Mouse (Mus musculus): ENCODE data around the gene Mrpl38. TPM values are rescaled to one million over a fixed set of nuclear protein-coding genes. Genes with fewer than 3 reads are reported as not detected.
"Not testable (repeated sequence)": the region's sequence is repeated elsewhere in the genome, so short reads cannot be mapped to it uniquely, and the experiment has no call there.

Gene Mrpl38
- polyA plus RNA-seq, 1 experiment from 2014 or later: 102 TPM

DNA sequence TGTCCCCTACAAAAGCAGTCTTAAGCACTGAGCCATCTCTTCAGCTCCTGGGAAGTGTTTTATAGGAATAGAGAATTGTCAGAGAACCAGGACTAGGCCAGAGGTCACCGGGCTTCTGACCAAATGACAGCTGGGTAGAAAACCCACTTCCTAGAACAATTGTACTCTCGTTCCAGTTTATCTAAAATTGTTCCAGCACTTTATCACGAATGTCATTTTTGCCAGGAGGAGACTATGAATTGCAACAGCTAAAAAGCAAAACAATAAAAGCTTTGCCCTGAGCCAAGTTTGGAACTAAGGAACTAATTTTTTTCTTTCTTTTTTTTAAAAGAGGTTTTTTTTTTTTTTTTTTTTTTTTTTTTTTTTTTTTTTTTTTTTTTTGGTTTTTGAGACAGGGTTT, 43.1 kb downstream of the Mrpl38 start:
- DNase-seq (ENCODE audit: low spot score) (no peak), ATAC-seq (ENCODE audit: insufficient read depth, low FRiP score, low TSS enrichment) (no peak)
- Histone ChIP-seq H3K27ac (ENCODE audit: low read depth, low read length) (no peak overlapping the region), H3K9ac (ENCODE audit: low read length) (no peak overlapping the region), H3K4me2 (ENCODE audit: low read depth) (no peak overlapping the region), H3K4me1 (ENCODE audit: control insufficient read depth, insufficient read depth, low read length) (no peaks in the 10 kb centered on the region), H3K36me3 (ENCODE audit: control insufficient read depth, insufficient read depth, low read length) (no peaks in the 10 kb centered on the region), H3K9me3 (ENCODE audit: control insufficient read depth, low read length) (no peaks in the 10 kb centered on the region), H3K4me3 (ENCODE audit: low read depth, low read length) (no peak overlapping the region), H3K27me3 (ENCODE audit: control insufficient read depth, insufficient read depth, low read length) (no peaks in the 10 kb centered on the region)
- 86% methylated on average over 3 of the region's 3 CpGs for WGBS

- Histone ChIP-seq H3K4me1 (ENCODE audit: control insufficient read depth, insufficient read depth, low read length) (no peaks in the 10 kb centered on the region), H3K9me3 (ENCODE audit: control insufficient read depth, low read length) (no peaks in the 10 kb centered on the region), H3K4me3 (ENCODE audit: low read depth, low read length) (no peak overlapping the region), H3K4me2 (ENCODE audit: low read depth) (no peak overlapping the region), H3K9ac (ENCODE audit: low read length) (no peak overlapping the region), H3K36me3 (ENCODE audit: control insufficient read depth, insufficient read depth, low read length) (no peaks in the 10 kb centered on the region), H3K27ac (ENCODE audit: low read depth, low read length) (no peak overlapping the region), H3K27me3 (ENCODE audit: control insufficient read depth, insufficient read depth, low read length) (no peaks in the 10 kb centered on the region)
- 70% methylated on average over 16 of the region's 16 CpGs for WGBS
- no peak for DNase-seq (ENCODE audit: low spot score)
- no peak for ATAC-seq (ENCODE audit: insufficient read depth, low FRiP score, low TSS enrichment)
Measured at GRCm38 (mm10) chr11:116093771-116094565, 44.7 kb downstream of the Mrpl38 start.

DNA sequence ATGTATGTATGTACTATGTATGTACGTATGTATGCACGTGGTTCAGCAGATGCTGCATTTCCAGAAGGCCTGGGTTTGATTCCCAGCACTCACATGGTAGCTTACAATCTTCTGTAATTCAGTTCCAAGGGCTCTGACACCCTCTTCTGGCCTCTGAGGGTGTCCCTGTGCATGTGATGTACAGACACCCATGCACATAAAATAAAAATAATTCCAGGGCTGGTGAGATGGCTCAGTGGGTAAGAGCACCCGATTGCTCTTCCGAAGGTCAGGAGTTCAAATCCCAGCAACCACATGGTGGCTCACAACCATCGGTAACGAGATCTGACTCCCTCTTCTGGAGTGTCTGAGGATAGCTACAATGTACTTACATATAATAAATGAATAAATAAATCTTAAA, 45.7 kb downstream of the Mrpl38 start:
- H3K4me3 ChIP-seq (ENCODE audit: low read depth, low read length); H3K36me3 ChIP-seq (ENCODE audit: control insufficient read depth, insufficient read depth, low read length); H3K27ac ChIP-seq (ENCODE audit: low read depth, low read length); H3K9me3 ChIP-seq (ENCODE audit: control insufficient read depth, low read length); H3K4me2 ChIP-seq (ENCODE audit: low read depth); H3K4me1 ChIP-seq (ENCODE audit: control insufficient read depth, insufficient read depth, low read length); ATAC-seq (ENCODE audit: insufficient read depth, low FRiP score, low TSS enrichment); H3K9ac ChIP-seq (ENCODE audit: low read length); DNase-seq (ENCODE audit: low spot score); H3K27me3 ChIP-seq (ENCODE audit: control insufficient read depth, insufficient read depth, low read length): not testable (repeated sequence)
- whole genome bisulfite sequencing: 87% methylated on average over 6 of the region's 6 CpGs

- no peak for DNase-seq (ENCODE audit: low spot score)
- Histone ChIP-seq H3K27me3 (ENCODE audit: control insufficient read depth, insufficient read depth, low read length) (no peaks in the 10 kb centered on the region), H3K9me3 (ENCODE audit: control insufficient read depth, low read length) (no peaks in the 10 kb centered on the region), H3K4me2 (ENCODE audit: low read depth) (no peak overlapping the region), H3K27ac (ENCODE audit: low read depth, low read length) (no peak overlapping the region), H3K4me3 (ENCODE audit: low read depth, low read length) (no peak overlapping the region), H3K36me3 (ENCODE audit: control insufficient read depth, insufficient read depth, low read length) (no peaks in the 10 kb centered on the region), H3K4me1 (ENCODE audit: control insufficient read depth, insufficient read depth, low read length) (no peaks in the 10 kb centered on the region), H3K9ac (ENCODE audit: low read length) (no peak overlapping the region)
- no peak for ATAC-seq (ENCODE audit: insufficient read depth, low FRiP score, low TSS enrichment)
- 85% methylated on average over 6 of the region's 6 CpGs for WGBS
Measured at GRCm38 (mm10) chr11:116091591-116091990, 47.1 kb downstream of the Mrpl38 start.

GRCm38 (mm10) chr11:116089545-116089944, 49.1 kb downstream of the Mrpl38 start:
- Histone ChIP-seq H3K4me2 (ENCODE audit: low read depth) (no peak overlapping the region), H3K4me1 (ENCODE audit: control insufficient read depth, insufficient read depth, low read length) (peaks cover 6% of the 10 kb centered on the region; the same call in 1 of the 2 replicates), H3K36me3 (ENCODE audit: control insufficient read depth, insufficient read depth, low read length) (no peaks in the 10 kb centered on the region), H3K9me3 (ENCODE audit: control insufficient read depth, low read length) (no peaks in the 10 kb centered on the region), H3K27me3 (ENCODE audit: control insufficient read depth, insufficient read depth, low read length) (no peaks in the 10 kb centered on the region), H3K9ac (ENCODE audit: low read length) (no peak overlapping the region), H3K4me3 (ENCODE audit: low read depth, low read length) (no peak overlapping the region), H3K27ac (ENCODE audit: low read depth, low read length) (no peak overlapping the region)
- WGBS: 91% methylated on average over 6 of the region's 6 CpGs
- DNase-seq (ENCODE audit: low spot score): no peak
- no peak for ATAC-seq (ENCODE audit: insufficient read depth, low FRiP score, low TSS enrichment)

DNA sequence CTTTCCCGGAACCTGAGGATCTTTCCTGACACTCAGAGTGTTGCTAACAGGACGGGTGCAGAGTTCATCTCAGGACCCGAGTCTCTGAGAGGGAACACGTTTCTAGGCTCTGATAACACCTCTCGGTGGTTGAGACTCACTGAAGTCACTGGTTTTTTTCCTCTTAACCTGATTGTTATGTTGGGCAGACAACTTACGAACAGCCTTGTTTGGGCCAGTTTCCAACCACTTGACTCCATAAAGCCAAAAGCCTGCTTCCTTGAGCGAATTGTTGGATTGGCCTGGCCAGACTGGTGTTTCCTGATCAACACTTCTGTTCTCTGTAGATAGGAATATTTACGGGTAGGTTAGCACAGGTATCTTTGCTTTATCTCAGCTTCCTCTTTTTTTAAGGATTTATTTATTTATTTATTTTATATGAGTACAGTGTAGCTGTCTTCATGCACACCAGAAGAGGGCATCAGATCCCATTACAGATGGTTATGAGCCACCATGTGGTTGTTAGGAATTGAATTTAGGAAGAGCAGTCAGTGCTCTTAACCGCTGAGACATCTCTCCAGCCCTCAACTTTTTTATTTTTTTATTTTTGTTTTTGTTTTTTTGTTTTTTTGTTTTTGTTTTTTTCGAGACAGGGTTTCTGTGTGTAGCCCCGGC, 49.8 kb downstream of the Mrpl38 start:
- no peaks in the 10 kb centered on the region for H3K36me3 ChIP-seq (ENCODE audit: control insufficient read depth, insufficient read depth, low read length)
- H3K4me1 ChIP-seq (ENCODE audit: control insufficient read depth, insufficient read depth, low read length): peaks cover 6% of the 10 kb centered on the region; the same call in 1 of the 2 replicates
- H3K27ac ChIP-seq (ENCODE audit: low read depth, low read length): no peak overlapping the region
- H3K27me3 ChIP-seq (ENCODE audit: control insufficient read depth, insufficient read depth, low read length): no peaks in the 10 kb centered on the region
- DNase-seq (ENCODE audit: low spot score) (no peak), ATAC-seq (ENCODE audit: insufficient read depth, low FRiP score, low TSS enrichment) (no peak)
- no peaks in the 10 kb centered on the region for H3K9me3 ChIP-seq (ENCODE audit: control insufficient read depth, low read length)
- H3K4me3 ChIP-seq (ENCODE audit: low read depth, low read length): no peak overlapping the region
- H3K9ac ChIP-seq (ENCODE audit: low read length): no peak overlapping the region
- 90% methylated on average over 11 of the region's 11 CpGs for WGBS
- H3K4me2 ChIP-seq (ENCODE audit: low read depth): no peak overlapping the region

DNA sequence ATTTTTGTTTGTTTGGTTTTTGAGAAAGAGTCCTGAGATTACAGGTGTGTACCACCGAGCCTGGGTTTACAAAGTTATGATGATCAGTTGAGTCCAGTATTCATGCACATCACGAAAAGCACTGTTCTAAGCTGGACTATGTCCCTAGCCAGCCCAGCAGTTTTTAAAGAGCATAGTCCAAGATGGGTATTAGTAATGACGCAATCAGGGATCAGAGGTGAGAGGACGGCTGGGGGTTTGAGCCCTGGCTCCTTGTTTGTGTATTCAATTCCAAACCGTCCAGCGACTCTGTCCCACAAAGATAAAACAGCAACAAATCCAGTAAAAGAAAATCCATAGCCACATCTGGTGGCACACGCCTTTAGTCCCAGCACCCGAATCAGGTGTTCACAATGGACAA, 50.5 kb downstream of the Mrpl38 start:
- no peaks in the 10 kb centered on the region for H3K9me3 ChIP-seq (ENCODE audit: control insufficient read depth, low read length)
- 91% methylated on average over 8 of the region's 8 CpGs for WGBS
- H3K9ac ChIP-seq (ENCODE audit: low read length): no peak overlapping the region
- 0 out of 2 replicates have a peak, but pooled peaks cover 3% of the 10 kb centered on the region for H3K36me3 ChIP-seq (ENCODE audit: control insufficient read depth, insufficient read depth, low read length)
- H3K4me1 ChIP-seq (ENCODE audit: control insufficient read depth, insufficient read depth, low read length): peaks cover 6% of the 10 kb centered on the region; the same call in 1 of the 2 replicates
- ATAC-seq (ENCODE audit: insufficient read depth, low FRiP score, low TSS enrichment) (no peak), DNase-seq (ENCODE audit: low spot score) (no peak)
- no peaks in the 10 kb centered on the region for H3K27me3 ChIP-seq (ENCODE audit: control insufficient read depth, insufficient read depth, low read length)
- H3K4me3 ChIP-seq (ENCODE audit: low read depth, low read length): no peak overlapping the region
- no peak overlapping the region for H3K27ac ChIP-seq (ENCODE audit: low read depth, low read length)
- H3K4me2 ChIP-seq (ENCODE audit: low read depth): no peak overlapping the region

GRCm38 (mm10) chr11:116087194-116088130, 51.2 kb downstream of the Mrpl38 start:
- Histone ChIP-seq H3K9me3 (ENCODE audit: control insufficient read depth, low read length) (no peaks in the 10 kb centered on the region), H3K36me3 (ENCODE audit: control insufficient read depth, insufficient read depth, low read length) (peaks cover 6% of the 10 kb centered on the region; the same call in 1 of the 2 replicates), H3K9ac (ENCODE audit: low read length) (peak overlapping the region; percentile 43), H3K27ac (ENCODE audit: low read depth, low read length) (no peak overlapping the region), H3K4me2 (ENCODE audit: low read depth) (peak overlapping the region; percentile 53), H3K4me3 (ENCODE audit: low read depth, low read length) (peak overlapping the region; percentile 36), H3K27me3 (ENCODE audit: control insufficient read depth, insufficient read depth, low read length) (no peaks in the 10 kb centered on the region), H3K4me1 (ENCODE audit: control insufficient read depth, insufficient read depth, low read length) (peaks cover 6% of the 10 kb centered on the region; the same call in 1 of the 2 replicates)
- peak; percentile 82 for ATAC-seq (ENCODE audit: insufficient read depth, low FRiP score, low TSS enrichment)
- 4% methylated on average over 31 of the region's 31 CpGs for WGBS
- DNase-seq (ENCODE audit: low spot score): peak; percentile 88

Measured in neural tube, embryonic 11.5 days (tissue).